Mouse (Mus musculus) cortical plate, adult 2 months (tissue): Measurements from ENCODE around the gene Rasgrf2. TPM values are rescaled to one million over a fixed set of nuclear protein-coding genes. Genes with fewer than 3 reads are reported as not detected.

Source experiments
- H3K27ac ChIP-seq: fragments of 200-500 bp; 2 replicates; pipeline ENCODE4 v1.5.1; 2012; ENCODE audit warnings: low read length, control low read depth, inconsistent platforms; ENCODE audit not compliant: insufficient read depth
- H3K4me1 ChIP-seq: fragments of 200-500 bp; 2 replicates; pipeline ENCODE4 v1.6.1; 2011; ENCODE audit warnings: low read length; ENCODE audit not compliant: control insufficient read depth, insufficient read depth
- H3K4me3 ChIP-seq: fragments of 200-500 bp; 2 replicates; pipeline ENCODE4 v1.5.1; 2011; ENCODE audit warnings: mild to moderate bottlenecking, low read length, control low read depth; ENCODE audit not compliant: insufficient read depth
- CTCF ChIP-seq: fragments of 200-500 bp; IDR thresholded peaks from 2 replicates; pipeline ENCODE4 v1.5.1; 2011; ENCODE audit warnings: mild to moderate bottlenecking, control low read depth, low read length; ENCODE audit not compliant: insufficient read depth; ENCODE audit errors: extremely low read depth
- POLR2A ChIP-seq: fragments of 200-500 bp; IDR thresholded peaks from 2 replicates; pipeline ENCODE4 v1.6.1; 2011; ENCODE audit warnings: mild to moderate bottlenecking, low read length, control low read depth; ENCODE audit not compliant: insufficient read depth; ENCODE audit errors: extremely low read depth
- polyA plus RNA-seq: library from polyadenylated mRNA; depleted of rRNA; stranded (reverse); fragments of >200 nt; gene quantifications from 2 replicates; pipeline ENCODE4 v1.2.3, GENCODE M21; 2012

The Rasgrf2 gene
- polyA plus RNA-seq, 1 experiment: 80.6 TPM

- Histone ChIP-seq H3K4me3 (no peak overlapping the region), H3K4me1 (no peaks in the 10 kb centered on the region), H3K27ac (no peak overlapping the region)
- TF ChIP-seq POLR2A (no peak), CTCF (no peak)
Observed at GRCm38 (mm10) chr13:91976541-91976940, 154.9 kb downstream of the Rasgrf2 start.

GRCm38 (mm10) chr13:91974154-91974553 is 157.3 kb downstream of the Rasgrf2 start:
- H3K4me1 ChIP-seq: no peaks in the 10 kb centered on the region
- TF ChIP-seq POLR2A (no peak), CTCF (no peak)
- no peak overlapping the region for H3K27ac ChIP-seq
- H3K4me3 ChIP-seq: no peak overlapping the region

GRCm38 (mm10) chr13:91971246-91971645 is 160.2 kb downstream of the Rasgrf2 start:
- no peak for TF ChIP-seq CTCF
- no peak for TF ChIP-seq POLR2A

GRCm38 (mm10) chr13:91956474-91956873 is 175.0 kb downstream of the Rasgrf2 start:
- Histone ChIP-seq H3K4me1 (peaks cover 6% of the 10 kb centered on the region), H3K4me3 (no peak overlapping the region), H3K27ac (peak overlapping the region; percentile 73; the same call in 1 of the 2 replicates)
- no peak for TF ChIP-seq CTCF
- no peak for TF ChIP-seq POLR2A

More at GRCm38 (mm10) chr13:91971246-91971645, 160.2 kb downstream of the Rasgrf2 start:
- Histone ChIP-seq H3K4me3 (no peak overlapping the region), H3K4me1 (no peaks in the 10 kb centered on the region), H3K27ac (no peak overlapping the region)

GRCm38 (mm10) chr13:91955646-91956045 is 175.8 kb downstream of the Rasgrf2 start:
- H3K4me1 ChIP-seq: peaks cover 6% of the 10 kb centered on the region
- no peak for TF ChIP-seq POLR2A
- no peak for TF ChIP-seq CTCF
- H3K27ac ChIP-seq: no peak overlapping the region
- H3K4me3 ChIP-seq: no peak overlapping the region

GRCm38 (mm10) chr13:91955175-91955574 is 176.3 kb downstream of the Rasgrf2 start:
- TF ChIP-seq CTCF (no peak), POLR2A (no peak)
- peaks cover 6% of the 10 kb centered on the region for H3K4me1 ChIP-seq
- peak overlapping the region; percentile 82 for H3K27ac ChIP-seq
- H3K4me3 ChIP-seq: no peak overlapping the region

- Histone ChIP-seq H3K4me3 (no peak overlapping the region), H3K27ac (no peak overlapping the region), H3K4me1 (peaks cover 2% of the 10 kb centered on the region)
- TF ChIP-seq POLR2A (no peak), CTCF (no peak)
Observed at GRCm38 (mm10) chr13:91940113-91940512, 191.3 kb downstream of the Rasgrf2 start.

- H3K27ac ChIP-seq: no peak overlapping the region
- no peak overlapping the region for H3K4me3 ChIP-seq
- TF ChIP-seq POLR2A: no peak
- no peak for TF ChIP-seq CTCF
- H3K4me1 ChIP-seq: peaks cover 2% of the 10 kb centered on the region
Observed at GRCm38 (mm10) chr13:91938826-91939225, 192.6 kb downstream of the Rasgrf2 start.

- Histone ChIP-seq H3K4me1 (peaks cover 2% of the 10 kb centered on the region), H3K27ac (no peak overlapping the region), H3K4me3 (no peak overlapping the region)
- TF ChIP-seq POLR2A (no peak), CTCF (no peak)
Observed at GRCm38 (mm10) chr13:91937232-91937631, 194.2 kb downstream of the Rasgrf2 start.

GRCm38 (mm10) chr13:91932122-91932521 is 199.3 kb downstream of the Rasgrf2 start:
- TF ChIP-seq CTCF (no peak), POLR2A (no peak)
- Histone ChIP-seq H3K27ac (no peak overlapping the region), H3K4me3 (no peak overlapping the region), H3K4me1 (no peaks in the 10 kb centered on the region; the same call in 1 of the 2 replicates)

GRCm38 (mm10) chr13:91929943-91930726 is 201.3 kb downstream of the Rasgrf2 start:
- no peaks in the 10 kb centered on the region for H3K4me1 ChIP-seq
- H3K4me3 ChIP-seq: no peak overlapping the region
- TF ChIP-seq POLR2A (no peak), CTCF (no peak)

More at GRCm38 (mm10) chr13:91929943-91930726, 201.3 kb downstream of the Rasgrf2 start:
- H3K27ac ChIP-seq: no peak overlapping the region
